Mouse (Mus musculus) ES-E14 (cell line): ENCODE data around the gene Lims1.

ENCODE experiments used
- CHD2 ChIP-seq: IDR thresholded peaks from 2 replicates; pipeline ENCODE4 v1.6.1; 2014; ENCODE audit warnings: mild to moderate bottlenecking, low read depth, low read length, inconsistent platforms
- HCFC1 ChIP-seq: IDR thresholded peaks from 2 replicates; pipeline ENCODE4 v1.6.1; 2012; ENCODE audit warnings: low read length, inconsistent platforms, borderline replicate concordance; ENCODE audit not compliant: insufficient read depth
- ZC3H11A ChIP-seq: IDR thresholded peaks from 2 replicates; pipeline ENCODE4 v1.6.1; 2012; ENCODE audit warnings: low read depth, mild to moderate bottlenecking, inconsistent platforms, low read length, borderline replicate concordance

- TF ChIP-seq ZC3H11A, result no peak
- TF ChIP-seq CHD2, result no peak
- TF ChIP-seq HCFC1, result no peak
Measured at GRCm38 (mm10) chr10:58383761-58384160, 60.5 kb downstream of the Lims1 start.
